Mouse (Mus musculus) megakaryocyte, adult 5-6 weeks (primary cell): ENCODE measurements around the gene Atp13a2. TPM values are rescaled to one million over a fixed set of nuclear protein-coding genes. Genes with fewer than 3 reads are reported as not detected.

Source experiments
- ATAC-seq: 2 replicates; pipeline ENCODE4 v1.8.0; 2016; ENCODE audit warnings: mild to moderate bottlenecking, inconsistent platforms; ENCODE audit not compliant: poor library complexity, severe bottlenecking
- total RNA-seq, 2 experiments: library from RNA; stranded (forward) in 1 of 2; stranded (reverse) in 1 of 2; fragments of 153-499, 151-499 nt in 1 of 2; fragments of 221-1000, 200-1000 nt in 1 of 2; gene quantifications; 2 replicates each; pipeline versions ENCODE4 v1.2.3 to v1.2.4; 2015 to 2017

Atp13a2 gene
- total RNA-seq (2015) (25.1 and 29.7 TPM in 2 replicates), total RNA-seq (2017) (37.2 and 43.5 TPM in 2 replicates)

DNA sequence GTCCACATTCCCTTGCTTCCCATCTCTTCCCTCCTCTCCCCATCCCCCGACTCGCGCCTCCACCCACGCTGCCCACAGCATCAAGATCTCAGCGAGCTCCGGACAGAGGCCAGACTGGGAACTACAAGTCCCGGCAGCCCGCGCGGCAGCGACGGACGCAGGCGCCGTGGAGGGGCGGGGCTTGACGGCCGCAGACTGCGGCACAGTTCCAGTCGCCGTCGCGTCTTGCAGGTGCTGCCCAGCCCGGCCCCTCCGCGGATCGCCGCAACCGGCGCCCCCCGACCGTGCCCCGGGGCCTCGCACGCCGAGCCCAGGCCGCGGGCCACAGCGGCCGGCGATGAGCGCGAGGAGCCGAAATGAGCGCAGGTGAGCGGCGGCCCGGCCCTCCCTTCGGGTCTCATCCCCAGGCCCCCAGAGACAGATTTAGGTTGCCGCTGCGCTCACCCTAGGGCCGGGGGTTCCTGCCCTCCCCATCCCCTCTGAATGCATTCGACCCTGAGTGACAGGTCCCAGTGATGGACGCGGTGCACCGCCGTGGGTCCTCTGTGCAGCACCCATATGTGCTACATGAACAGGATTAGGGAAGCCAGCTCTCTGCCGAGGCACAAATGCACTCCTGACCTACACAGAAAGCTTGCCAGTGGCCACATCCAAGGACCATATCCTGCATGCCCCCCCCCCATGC is at the start of gene Atp13a2:
Gene Atp13a2, plus strand, starts transcription at position 163 of the 685 bp plus-strand sequence.
- ATAC-seq = peak; percentile 67

DNA sequence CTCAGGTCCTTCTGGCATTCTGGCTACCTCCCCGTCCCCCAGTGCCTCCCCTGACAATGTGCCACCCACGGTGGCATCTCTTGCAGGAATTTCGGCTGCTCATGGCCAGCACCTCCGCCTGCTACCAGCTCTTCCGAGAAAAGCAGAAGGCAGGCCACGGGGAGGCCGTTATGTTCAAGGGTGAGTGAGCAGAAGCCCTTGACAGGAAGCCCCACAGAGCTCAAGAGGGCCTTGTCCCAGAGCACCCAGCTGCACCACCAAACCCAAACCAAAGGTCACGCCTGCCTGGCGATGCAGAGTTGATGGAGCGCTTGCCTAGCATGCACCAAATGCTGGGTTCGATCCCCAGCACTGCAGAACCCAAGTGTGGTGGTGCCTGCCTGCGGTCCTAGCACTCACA is 42.3 kb upstream of the Atp13a2 start:
- ATAC-seq = peak; percentile 44

DNA sequence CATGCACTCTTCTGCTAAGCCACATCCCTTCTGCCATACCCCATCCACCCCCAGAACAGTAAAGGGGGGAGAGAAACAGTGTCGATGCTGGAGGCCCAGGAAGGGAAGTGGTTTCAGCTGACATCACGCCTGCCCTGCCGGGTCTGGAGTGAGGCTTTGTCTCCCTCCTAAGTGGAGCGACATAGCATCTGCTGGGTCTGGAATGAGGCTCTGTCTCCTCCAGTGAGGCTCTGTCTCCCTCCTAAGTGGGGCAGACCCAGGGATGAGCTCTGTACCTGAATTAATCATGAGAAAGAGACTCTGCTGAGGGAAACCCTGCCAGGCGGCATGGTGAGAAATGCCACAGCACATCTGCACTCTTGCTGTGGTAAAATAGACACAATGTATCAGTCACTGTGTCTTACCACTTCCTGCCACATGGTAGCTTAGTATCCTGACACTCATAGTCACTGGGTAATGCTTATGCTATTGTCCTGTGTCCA is 41.7 kb upstream of the Atp13a2 start:
- peak; percentile 83 for ATAC-seq

DNA sequence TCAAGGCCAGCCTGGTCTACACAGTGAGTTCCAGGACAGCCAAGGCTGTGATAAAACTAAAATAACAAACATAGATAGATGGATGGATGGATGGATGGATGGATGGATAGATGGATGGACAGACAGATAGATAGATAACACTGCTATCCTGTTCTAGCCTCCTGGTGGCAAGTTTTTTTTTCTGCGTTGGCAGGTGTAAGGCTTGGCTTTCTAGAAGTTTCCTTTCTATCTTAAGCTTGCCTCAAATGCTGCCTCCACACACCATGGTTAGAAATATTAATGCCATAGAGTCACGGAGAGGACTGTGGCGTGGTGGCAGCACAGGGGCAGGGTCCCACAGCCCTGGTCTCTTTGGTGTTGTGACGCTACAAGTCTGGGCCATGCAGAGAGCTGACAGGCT is 41.1 kb upstream of the Atp13a2 start:
- ATAC-seq = no peak

DNA sequence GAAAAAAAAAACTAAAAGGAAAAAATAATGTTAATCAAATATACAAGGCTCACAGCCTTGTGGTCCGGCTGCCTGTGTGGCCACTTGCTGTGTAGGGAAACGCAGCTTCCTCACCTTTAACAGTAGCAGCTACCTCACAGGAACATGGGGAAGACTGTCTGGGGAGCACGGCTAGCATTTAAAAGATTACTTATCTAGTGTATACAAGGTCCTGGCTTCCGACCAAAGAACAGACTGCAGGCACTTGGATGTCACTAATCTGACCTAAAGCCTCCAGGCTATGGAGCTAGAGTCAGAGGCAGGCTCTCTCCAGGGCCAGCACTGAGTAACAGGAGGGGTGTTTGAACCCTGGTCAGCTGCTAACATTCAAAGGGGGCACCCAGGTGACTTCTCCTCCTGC is 40.6 kb upstream of the Atp13a2 start:
- no peak for ATAC-seq

GRCm38 (mm10) chr4:140946580-140947205 is 40.0 kb upstream of the Atp13a2 start:
- no peak for ATAC-seq

DNA sequence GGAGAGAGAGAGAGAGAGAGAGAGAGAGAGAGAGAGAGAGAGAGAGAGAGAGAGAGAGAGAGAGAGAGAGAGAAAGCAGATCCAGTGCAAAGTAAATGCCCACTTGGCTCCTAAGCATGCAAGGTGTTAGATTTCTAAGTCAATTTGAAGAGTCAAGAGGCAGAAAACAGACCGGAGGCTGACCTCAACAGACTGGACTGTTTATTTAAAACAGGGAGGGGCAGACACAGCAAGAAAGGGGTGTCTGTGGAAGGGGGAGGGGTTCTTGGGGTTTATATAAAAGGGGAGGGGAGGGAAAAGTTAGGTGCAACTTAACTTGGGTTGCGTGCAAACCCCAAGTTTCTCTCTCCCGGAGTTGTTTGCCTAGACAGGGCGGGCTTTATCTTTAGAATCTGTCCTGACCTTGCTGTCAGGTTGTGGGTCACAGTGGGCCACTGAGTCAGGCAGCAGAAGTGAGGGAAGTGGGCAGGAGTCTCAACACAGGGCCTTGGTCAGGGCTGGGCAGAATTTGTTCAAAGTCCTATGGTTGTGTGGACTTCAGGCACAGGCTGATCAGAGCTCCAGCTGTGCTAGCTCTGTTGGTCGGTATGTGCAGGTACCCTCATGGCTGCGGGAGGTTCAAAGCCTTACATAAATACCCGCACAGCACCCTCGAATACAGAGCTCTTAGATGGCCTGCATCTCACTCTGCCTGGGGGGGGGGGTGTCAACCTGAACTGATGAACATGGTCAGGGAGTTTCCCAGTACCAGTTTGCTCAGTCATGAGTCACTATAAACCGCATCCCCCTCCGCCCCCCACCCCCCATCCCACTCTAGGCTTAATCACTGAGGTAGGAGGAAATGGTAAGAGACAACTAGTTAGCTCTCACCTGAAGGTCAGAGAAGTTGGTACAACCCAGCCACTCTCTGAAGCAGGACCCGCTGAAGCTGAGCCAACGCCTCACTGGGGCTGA is 38.9 kb upstream of the Atp13a2 start:
- peak; percentile 3; the same call in 1 of the 2 replicates for ATAC-seq

- ATAC-seq = no peak
Measured at GRCm38 (mm10) chr4:140948481-140948880, 38.2 kb upstream of the Atp13a2 start.

- no peak for ATAC-seq
Measured at GRCm38 (mm10) chr4:140949052-140949451, 37.6 kb upstream of the Atp13a2 start.

- no peak for ATAC-seq
Measured at GRCm38 (mm10) chr4:140949616-140950015, 37.1 kb upstream of the Atp13a2 start.

GRCm38 (mm10) chr4:140950574-140950973 is 36.1 kb upstream of the Atp13a2 start:
- no peak for ATAC-seq

DNA sequence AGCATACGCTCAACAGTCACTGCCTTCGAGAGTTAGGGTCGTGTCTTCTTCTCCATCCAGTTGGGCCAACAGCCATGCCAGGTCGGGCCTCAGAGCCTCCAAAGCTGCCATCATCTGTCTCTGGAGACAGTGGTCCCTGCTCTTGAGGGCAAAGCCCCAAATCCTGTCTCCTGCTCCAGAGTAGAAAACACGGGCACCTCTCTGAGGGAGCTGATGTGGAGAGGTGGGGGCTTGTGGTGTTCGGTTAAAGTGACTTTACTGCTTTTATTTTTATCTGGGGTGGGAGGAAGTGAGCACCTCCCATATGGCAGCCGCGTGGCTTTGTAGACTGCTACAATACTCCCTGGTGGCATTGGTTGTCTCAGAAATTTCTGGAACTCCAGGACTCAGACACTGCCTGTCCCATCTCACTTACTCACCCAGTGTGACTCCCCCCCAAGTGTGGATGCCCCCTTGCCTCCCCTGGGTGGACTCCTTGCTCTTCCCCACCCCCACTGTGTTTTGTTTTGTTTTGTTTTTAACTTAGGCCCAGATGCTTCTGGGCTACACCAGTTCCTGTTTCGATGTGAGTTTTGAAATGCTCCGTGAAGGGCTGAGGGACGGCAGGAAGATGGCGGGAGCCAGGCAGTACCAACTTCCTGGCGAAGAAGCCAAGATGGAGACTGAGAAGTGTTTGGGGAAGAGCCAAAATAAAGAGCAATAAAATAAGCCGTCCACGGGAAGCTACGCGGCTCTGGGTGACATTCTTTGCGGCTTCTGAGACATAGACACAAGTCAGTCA is 34.6 kb upstream of the Atp13a2 start:
- ATAC-seq = peak; percentile 81

- no peak for ATAC-seq
Measured at GRCm38 (mm10) chr4:140957131-140957702, 29.5 kb upstream of the Atp13a2 start.

GRCm38 (mm10) chr4:140957725-140958124 is 28.9 kb upstream of the Atp13a2 start:
- ATAC-seq = peak; percentile 65

DNA sequence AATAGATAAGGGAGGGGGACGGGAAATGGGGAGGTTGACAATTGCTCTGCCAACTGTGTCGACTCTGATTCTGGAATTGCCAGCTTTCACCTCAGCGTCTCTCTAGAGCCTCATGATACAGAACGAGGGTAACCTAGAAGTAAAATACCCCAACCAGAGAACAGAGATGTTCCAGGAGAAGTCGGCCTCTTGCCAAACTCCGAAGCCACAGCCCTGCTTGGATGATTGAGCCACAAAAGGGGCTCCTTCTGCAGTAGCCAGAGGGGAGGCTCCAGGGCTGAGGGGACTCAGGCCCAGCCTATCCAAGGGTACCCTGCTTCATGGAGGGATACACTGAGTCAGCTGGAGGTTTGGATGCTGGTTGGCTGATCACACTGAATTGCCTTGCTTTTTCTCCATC is 28.4 kb upstream of the Atp13a2 start:
- ATAC-seq = no peak

GRCm38 (mm10) chr4:140959128-140959679 is 27.5 kb upstream of the Atp13a2 start:
- no peak for ATAC-seq

DNA sequence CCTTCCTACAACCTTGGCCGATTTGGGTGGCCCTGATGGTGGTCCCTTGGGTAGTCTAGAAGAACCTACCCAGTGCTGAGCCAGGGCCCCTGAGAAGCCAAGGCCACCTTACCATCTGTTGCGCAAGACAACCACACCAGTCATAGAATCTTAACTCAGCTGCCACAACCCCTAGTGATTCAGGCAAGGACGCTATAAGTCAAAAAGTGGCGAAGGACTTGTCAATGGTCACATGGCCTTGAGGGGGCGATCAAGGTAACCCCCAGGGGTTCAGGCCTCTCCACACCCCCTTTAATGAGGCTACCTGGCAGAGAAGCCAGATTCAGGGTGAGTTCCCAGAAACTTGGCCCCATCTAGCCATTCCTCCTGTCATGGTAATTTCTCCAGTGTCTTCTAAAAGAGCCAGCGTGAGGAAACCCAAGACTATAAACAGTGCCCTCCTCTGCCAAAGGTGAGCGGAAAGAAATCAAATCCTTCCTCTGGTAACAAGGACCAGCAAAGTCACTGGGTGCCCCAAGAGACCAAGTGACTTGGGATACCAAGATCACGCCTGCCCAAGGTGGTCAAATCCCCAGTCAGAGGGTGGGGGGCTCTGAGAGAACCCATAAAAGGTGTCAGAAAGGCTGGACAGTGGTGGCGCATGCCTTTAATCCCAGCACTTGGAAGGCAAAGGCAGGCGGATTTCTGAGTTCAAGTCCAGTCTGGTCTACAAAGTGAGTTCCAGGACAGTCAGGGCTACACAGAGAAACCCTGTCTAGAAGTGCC is 26.8 kb upstream of the Atp13a2 start:
- no peak for ATAC-seq

DNA sequence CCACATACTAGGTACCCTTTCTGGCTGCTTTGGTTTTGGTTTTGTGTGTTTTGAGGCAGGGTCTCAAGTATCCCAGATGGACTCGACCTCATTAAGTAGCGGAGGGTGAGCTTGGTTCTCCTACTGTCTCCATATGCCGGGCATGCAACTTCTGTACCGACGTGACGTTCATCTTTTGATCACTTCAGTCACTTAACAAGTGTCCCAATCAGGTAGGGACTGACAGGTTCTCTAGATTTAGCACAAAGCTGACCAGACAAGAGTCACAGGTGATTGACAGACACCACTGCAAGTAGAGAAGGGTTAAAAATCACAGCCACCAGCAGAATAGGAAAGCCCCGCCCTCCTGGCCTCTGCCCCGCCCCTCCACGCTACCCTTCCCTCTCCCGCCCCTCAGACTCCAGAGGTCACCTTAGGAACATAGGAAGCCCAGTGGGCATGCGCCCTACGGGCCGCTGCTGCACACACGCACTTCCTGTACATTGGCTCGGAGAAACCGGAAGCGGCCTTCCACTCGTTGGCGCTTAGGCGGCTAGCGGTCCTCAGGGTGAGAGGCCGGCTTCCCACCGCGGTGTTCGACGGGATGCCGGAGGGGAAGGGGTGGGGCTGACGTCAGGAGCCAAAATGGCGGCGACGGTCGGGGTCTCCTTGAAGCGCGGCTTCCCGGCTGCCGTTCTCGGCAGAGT is 25.7 kb upstream of the Atp13a2 start, which contains the start of gene Sdhb:
Gene Sdhb, plus strand, starts transcription at position 423 of the 686 bp plus-strand sequence.
- ATAC-seq = peak; percentile 91
